Mouse (Mus musculus) adrenal gland, postnatal 25 days (tissue): ENCODE results near the gene Clmp. TPM values are rescaled to one million over a fixed set of nuclear protein-coding genes. Genes with fewer than 3 reads are reported as not detected.
"Not testable (repeated sequence)": the region's sequence is repeated elsewhere in the genome, so short reads cannot be mapped to it uniquely, and the experiment has no call there.

Source experiments
- DNase-seq: peaks from one replicate; pipeline ENCODE4 v3.0.0; 2021; ENCODE audit warnings: mixed read lengths
- total RNA-seq: library from RNA; stranded (reverse); gene quantifications from 2 replicates; pipeline ENCODE4 v1.2.3, GENCODE M21; 2021

Gene Clmp
- total RNA-seq, 1 experiment from 2014 or later, result 2.8 TPM

DNA sequence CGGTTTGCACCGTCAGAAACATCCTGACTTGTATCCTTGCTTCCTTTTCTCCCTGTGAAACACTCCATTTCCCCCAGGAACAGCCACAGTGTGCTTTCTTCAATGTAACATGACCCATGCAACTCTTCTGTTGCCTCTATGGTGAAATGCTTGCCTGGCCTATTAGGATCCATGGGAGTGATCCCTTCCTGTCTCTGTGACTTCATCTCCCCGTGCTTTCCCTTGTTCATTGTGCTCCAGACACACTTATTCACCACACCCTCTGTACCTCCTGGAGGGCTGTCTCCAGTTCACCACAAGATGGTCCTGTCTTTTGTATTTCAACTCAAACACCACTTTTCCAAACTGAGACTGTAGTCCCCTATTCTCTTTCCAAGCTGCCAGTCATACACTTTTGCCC, 94.3 kb downstream of the Clmp start:
- no peak for DNase-seq

DNA sequence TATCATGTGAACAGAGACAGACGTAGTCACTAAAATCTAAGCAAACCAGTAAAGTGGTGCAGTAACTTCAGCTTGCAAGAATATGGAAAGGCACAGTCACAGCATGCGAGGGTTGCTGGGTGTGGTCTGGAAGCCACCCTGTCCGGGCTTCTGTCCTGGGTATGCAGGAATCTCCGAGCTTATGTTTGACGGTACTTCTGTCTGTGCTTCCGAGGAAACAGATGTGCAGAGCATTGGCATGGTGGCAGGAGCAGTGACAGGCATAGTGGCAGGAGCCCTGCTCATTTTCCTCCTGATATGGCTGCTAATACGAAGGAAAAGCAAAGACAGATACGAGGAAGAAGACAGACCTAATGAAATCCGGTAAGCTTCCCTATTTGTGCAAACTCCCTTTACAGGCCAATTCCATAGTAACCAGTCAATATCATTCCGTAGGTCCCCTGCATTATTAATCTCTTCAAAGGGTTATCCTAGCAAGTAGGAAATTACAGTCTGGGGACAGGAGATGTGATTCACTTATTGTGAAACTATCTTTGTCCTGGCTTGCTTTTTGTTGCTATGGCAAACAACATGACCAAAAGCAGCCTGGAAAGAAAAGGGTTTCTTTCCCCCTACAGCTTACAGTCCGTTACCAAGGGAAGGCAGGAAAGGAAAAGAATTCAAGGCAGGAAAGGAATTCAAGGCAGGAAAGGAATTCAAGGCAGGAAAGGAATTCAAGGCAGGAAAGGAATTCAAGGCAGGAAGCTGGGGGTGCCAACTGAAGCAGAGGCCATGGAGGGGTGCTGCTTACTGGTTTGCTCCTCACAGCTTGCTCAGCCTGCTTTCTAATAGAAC, 95.3 kb downstream of the Clmp start:
- DNase-seq, result no peak

DNA sequence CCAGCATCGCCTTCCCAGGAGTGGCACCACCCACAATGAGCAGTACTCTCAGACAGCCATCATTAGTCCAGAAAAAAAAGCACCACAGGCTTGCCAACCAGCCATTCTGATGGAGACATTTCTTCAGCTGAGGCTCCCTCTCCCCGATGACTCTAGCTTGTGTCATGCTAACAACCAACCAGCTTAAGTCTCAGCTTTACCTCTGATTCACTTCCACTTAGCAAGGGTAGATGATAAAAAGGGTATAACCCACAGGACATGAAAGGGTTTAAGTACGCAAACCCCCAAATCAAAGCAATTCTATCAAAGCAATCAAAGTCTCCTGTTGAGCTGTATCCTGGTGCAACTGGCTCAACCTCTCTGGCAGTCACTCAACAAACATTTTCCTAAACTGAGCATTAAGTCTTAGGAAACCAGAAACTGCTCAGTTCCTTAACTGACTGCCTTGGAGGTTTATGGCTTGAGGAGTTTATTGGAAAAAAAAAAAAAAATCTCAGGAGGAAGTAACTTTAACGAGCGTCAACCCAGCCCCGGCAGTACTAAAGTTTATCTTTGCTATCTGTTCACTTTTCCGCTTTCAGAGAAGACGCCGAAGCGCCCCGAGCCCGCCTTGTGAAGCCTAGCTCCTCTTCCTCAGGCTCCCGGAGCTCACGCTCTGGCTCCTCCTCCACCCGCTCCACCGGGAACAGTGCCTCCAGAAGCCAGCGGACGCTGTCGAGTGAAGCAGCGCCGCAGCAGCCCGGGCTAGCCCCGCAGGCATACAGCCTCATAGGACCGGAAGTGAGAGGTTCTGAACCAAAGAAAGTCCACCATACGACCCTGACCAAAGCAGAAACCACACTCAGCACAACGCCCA, 96.2 kb downstream of the Clmp start:
- peak; percentile 63 for DNase-seq

- no peak for DNase-seq
Observed at GRCm38 (mm10) chr9:40783641-40784373, 98.0 kb downstream of the Clmp start.

GRCm38 (mm10) chr9:40784374-40784967, 98.7 kb downstream of the Clmp start:
- no peak for DNase-seq

DNA sequence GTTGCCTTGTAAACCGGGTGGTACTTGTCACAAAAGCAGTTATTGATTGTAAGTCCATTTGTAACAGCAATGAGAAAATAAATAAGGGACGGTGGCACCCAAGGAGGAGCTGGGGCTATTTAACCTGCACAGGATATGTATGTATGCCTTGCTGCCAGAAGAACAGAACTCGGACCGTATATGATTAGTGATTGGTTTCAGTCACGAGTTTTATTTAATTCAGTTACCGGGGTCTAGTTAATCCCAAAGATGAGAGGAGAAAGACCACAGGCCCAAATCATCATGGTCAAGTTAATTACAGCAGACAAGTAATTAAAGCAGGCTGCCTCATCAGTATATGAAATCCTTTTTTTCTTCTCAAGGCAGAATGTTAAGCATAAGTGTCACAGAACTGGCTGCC, 99.7 kb downstream of the Clmp start:
- no peak for DNase-seq

GRCm38 (mm10) chr9:40786820-40787219, 101.1 kb downstream of the Clmp start:
- DNase-seq, result not testable (repeated sequence)

DNA sequence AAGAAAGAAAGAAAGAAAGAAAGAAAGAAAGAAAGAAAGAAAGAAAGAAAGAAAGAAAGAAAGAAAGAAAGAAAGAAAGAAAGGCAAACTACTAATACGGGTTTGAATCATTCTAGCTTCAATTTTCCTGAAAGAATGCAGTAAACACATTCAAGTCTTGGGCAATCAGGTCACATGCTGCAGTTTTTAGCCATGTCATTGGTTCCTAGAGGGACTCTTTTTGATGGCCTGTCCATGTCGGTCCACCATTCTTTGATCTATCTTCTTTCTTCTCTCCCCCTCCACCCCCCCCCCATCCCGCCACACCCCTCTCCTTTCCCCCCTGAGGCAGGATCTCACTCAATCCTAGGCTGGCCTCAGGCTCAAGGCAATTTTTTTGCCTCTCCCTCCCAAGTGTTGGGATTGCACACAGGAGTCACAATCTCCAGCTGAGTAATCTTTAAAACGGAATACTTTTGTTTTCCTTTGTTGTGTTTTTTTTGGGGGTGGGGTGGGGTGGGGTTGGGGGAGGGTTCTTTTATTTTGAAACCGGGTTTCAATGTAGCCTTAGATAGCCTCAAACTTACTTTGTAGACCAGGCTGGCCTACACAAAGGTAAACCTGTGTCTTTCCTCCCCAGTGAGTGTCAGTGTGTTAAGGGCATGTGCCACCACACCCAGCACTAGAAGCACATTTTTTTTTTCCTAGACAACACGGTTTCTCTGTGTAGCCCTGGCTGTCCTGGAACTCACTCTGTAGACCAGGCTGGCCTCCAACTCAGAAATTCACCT, 106.3 kb downstream of the Clmp start:
- DNase-seq, result no peak

GRCm38 (mm10) chr9:40793581-40793980, 107.8 kb downstream of the Clmp start:
- DNase-seq, result no peak

DNA sequence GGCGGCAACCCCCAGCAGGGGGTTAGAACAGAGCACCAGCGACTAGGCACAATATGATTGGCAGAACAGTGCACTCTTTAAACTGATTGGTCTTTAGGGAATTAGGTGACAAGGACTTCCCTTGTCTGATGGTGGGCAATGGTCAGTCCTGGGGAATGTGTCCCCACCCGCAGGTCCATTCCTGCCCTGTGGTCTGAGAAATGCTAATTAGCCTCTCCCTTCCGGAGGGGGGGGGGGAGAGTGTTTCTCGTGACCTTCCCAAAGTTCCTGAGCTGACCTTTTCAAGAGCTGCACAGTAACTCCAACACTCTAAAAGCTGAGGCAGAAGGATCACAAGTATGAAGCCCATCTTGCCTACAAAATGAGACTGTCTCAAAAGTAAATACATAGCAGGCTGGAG, 108.5 kb downstream of the Clmp start:
- DNase-seq, result no peak

DNA sequence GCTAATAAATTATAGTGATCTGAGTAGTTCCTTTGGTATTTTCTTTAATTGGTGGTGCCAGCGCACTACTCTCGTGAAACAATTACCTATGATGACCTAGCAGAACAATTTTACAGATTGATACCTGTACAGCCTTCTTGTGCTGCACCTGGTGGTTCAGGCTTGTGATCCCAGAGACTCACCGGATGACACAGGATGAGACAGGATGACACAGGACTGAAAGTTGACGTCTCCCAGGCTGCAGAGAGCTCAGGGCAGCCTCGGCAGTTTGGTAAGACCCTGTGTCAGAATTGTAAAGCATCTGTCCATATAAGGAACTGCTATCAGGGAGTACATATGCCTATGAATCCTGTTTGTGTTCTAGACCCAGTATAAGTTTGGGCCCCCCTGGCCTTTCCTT, 109.2 kb downstream of the Clmp start:
- no peak for DNase-seq

GRCm38 (mm10) chr9:40795562-40795961, 109.8 kb downstream of the Clmp start:
- DNase-seq, result no peak

DNA sequence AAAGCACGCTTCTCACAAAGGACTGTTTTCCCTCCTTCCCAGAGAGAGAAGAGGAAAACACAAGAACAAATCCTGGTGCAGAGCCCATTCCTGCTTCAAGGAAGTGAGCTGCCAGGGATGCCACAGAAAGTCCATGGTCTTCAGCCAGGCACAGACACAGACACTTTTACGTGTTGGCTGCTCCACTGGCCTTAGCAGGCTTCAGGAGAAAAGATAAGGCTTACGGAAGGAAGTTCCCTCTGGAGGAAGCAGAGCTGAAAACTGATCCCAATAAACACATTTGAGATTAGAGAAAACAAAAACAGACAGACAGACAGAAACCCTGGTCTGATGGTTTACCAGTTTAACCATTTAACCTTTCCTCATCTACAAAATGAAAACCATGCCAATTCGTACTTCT, 110.3 kb downstream of the Clmp start:
- no peak for DNase-seq

DNA sequence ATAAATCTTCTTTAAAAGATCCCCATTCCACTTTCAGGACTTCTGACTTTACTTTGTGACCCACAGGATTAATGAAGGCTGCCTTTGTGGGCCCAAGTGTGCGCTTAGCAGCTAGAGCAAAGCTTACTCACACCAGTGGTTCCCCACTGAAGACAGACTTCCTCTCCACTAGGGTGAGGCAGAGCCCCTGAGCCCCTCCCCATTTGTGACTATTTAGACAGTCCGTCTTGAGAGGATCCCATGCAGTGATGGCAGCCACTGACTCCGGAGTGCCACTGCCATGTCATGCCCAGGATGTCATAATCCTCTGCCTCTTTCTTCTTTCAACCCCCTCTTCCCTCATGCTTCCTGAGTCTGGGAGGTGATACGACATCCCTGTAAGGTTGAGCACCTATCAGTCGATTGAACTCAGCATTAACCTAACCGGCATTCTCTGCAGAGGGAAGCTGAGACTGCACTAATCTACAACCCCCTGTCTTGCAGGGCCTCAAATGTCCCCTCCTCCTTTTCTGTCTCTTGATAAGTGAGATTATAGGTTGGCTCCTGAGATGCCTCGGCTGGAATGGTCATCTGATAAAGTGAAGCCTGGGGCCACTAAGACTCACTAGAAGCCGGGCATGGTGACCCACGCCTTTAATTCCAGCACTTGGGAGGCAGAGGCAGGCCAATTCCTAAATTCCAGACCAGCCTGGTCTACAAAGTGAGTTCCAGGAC, 112.6 kb downstream of the Clmp start:
- DNase-seq, result no peak

GRCm38 (mm10) chr9:40799112-40799511, 113.3 kb downstream of the Clmp start:
- DNase-seq, result no peak

DNA sequence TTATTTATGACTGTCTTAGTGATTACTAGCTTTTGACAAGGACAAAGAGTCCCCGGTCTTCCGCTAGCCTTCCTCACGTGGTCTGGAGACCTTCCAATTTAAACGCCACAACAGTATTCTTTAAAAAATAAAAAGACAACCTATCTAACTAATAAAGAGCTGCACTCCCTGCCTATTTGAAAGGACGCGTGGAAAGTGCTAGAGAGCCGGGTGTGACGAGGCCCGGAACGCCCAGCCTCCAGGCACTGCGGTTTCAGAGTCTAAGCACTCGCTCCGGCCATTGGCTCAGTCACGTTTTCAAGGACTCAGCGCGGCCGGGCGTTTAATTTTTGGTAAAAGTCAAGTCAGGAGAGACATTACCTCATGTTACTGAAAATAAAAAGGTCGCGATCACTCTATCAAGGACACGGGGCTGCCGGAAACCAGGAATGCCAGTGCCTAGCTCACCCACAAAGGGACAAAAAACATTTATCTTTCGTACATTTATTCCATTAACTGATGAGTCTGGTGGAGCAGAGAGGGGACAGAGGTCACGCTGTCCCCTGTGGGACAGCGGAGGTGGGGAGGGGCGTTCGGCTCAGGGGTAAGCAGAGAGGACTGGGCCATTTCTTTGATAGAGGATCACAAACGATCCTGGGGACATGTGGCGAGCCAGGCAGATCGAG, 114.2 kb downstream of the Clmp start:
- peak; percentile 84 for DNase-seq

- peak; percentile 100 for DNase-seq
Observed at GRCm38 (mm10) chr9:40800675-40801612, 115.2 kb downstream of the Clmp start, which contains the start of gene Hspa8. Hspa8 (plus strand) TSS chr9:40800984.

DNA sequence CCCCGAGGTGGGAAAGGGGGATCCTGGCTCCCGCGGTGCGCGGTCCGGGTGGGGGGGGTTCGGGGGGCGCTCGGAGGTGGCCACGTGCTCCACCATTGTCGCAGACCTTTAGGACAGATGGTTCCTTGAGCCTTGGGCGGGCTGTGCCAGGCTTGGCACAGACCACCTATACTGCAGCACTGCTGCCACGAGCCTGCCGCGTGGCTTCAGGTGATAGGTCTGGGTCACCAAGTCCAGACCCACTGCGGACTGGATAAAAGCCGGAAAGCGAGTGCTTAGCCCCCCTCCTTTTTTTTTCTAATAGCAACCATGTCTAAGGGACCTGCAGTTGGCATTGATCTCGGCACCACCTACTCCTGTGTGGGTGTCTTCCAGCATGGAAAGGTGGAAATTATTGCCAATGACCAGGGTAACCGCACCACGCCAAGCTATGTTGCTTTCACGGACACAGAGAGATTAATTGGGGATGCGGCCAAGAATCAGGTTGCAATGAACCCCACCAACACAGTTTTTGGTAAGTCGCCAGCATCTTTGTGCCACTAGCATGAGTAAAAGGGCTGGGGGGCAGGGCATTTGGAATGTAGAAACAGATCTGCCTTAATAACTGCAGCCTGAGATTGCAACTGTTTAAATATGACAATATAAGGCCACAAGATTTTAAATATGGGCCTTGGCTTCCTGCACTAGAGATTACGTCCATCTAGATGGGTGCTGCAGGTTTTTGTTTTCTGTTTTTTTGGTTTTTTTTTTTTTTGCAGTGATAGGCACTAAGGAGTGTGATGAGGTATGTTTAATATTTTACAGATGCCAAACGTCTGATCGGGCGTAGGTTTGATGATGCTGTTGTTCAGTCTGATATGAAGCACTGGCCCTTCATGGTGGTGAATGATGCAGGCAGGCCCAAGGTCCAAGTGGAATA, 116.1 kb downstream of the Clmp start:
- DNase-seq, result peak; percentile 44
